Mouse (Mus musculus): ENCODE results near the gene Gnb1l. TPM values are rescaled to one million over a fixed set of nuclear protein-coding genes. Genes with fewer than 3 reads are reported as not detected.
"Not testable (repeated sequence)": the region's sequence is repeated elsewhere in the genome, so short reads cannot be mapped to it uniquely, and the experiment has no call there.

Gnb1l gene
- total and polyA plus RNA-seq, 2 experiments from 2014 or later, result 12.3 to 16.9 TPM

DNA sequence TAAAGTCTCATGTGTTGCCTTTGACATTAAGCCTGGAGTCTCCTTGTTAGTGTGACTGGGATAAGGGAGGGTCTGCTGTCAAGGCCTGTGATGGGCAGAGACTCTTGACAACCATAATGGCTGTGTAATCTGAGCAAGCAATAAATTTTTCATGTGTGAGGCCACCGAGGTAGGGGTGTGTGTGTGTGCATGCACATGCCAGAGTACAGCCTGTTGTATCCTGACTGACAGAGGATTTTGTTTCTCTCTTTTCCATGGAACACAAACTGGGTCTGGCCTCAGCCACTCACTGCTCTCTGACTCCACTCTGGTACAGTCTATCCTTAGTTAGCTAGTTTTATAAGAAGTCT lies 8.7 kb downstream of the Gnb1l start:
- WGBS, result 88% methylated on average over 1 of the region's 1 CpGs
- H3K4me2 ChIP-seq (ENCODE audit: low read depth), result no peak overlapping the region
- H3K27ac ChIP-seq (ENCODE audit: low read depth, low read length), result no peak overlapping the region
- no peak for TF ChIP-seq CTCF (IDR thresholded peaks at IDR 0.05; ENCODE audit: low read depth)
- no peaks in the 10 kb centered on the region for H3K9me3 ChIP-seq (ENCODE audit: low read length)
- DNase-seq (no peak), ATAC-seq (no peak)
- H3K36me3 ChIP-seq (ENCODE audit: insufficient read depth), result peaks cover 2% of the 10 kb centered on the region; the same call in 1 of the 2 replicates
- no peak overlapping the region for H3K4me3 ChIP-seq (ENCODE audit: low read depth, low read length)
- H3K27me3 ChIP-seq (ENCODE audit: insufficient read depth, low read length), result no peaks in the 10 kb centered on the region
- no peak overlapping the region for H3K9ac ChIP-seq
- H3K4me1 ChIP-seq (ENCODE audit: insufficient read depth), result no peaks in the 10 kb centered on the region

DNA sequence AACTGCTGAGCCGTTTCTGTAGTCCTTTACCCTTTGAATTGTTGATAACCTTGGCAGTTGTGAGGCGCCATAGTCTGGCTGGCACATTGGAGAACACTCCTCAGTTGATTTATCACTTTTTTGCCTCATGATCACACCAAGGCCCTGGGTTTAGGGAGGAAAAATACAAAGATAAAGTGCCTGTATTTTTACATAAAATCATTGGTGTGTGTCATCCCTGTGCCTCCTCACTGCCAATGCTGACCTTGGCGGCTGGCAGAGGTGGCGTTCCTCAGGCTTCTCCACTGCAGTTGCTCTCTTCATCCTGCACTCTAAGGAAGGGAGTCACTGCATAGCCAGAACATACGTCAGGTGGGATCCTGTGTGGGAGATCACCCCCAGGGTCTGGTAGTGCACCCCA lies 13.2 kb downstream of the Gnb1l start:
- Histone ChIP-seq H3K4me3 (ENCODE audit: low read depth, low read length) (no peak overlapping the region), H3K27ac (ENCODE audit: low read depth, low read length) (no peak overlapping the region), H3K36me3 (ENCODE audit: insufficient read depth) (no peaks in the 10 kb centered on the region), H3K4me2 (ENCODE audit: low read depth) (no peak overlapping the region), H3K4me1 (ENCODE audit: insufficient read depth) (no peaks in the 10 kb centered on the region), H3K27me3 (ENCODE audit: insufficient read depth, low read length) (no peaks in the 10 kb centered on the region), H3K9me3 (ENCODE audit: low read length) (no peaks in the 10 kb centered on the region), H3K9ac (no peak overlapping the region)
- ATAC-seq, result no peak
- DNase-seq, result no peak
- no peak for TF ChIP-seq CTCF (IDR thresholded peaks at IDR 0.05; ENCODE audit: low read depth)
- 82% methylated on average over 5 of the region's 5 CpGs for WGBS

DNA sequence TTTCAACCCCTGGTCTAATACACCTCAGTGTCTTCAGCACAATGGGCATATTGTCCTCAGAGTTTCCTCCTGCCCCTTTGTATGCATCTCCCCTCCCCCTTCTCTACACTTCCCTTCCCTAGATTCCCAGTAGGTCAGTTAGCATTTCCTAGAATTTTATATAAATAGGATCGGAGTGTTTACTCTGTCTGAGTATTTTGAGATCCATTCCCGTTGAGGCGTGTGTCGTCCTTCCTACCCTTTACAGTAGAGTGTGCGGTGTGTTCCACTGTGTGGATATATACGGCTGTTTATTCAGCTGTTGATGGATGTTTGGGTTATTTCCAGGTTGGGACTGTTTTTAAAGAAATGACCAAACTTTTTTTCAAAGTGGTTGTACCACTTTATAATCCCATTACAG lies 15.0 kb downstream of the Gnb1l start:
- no peak overlapping the region for H3K9ac ChIP-seq
- no peaks in the 10 kb centered on the region for H3K27me3 ChIP-seq (ENCODE audit: insufficient read depth, low read length)
- DNase-seq (no peak), ATAC-seq (no peak)
- TF ChIP-seq CTCF (IDR thresholded peaks at IDR 0.05; ENCODE audit: low read depth), result no peak
- H3K9me3 ChIP-seq (ENCODE audit: low read length), result no peaks in the 10 kb centered on the region
- no peak overlapping the region for H3K4me2 ChIP-seq (ENCODE audit: low read depth)
- no peaks in the 10 kb centered on the region for H3K4me1 ChIP-seq (ENCODE audit: insufficient read depth)
- H3K4me3 ChIP-seq (ENCODE audit: low read depth, low read length), result no peak overlapping the region
- WGBS, result 80% methylated on average over 6 of the region's 6 CpGs
- no peaks in the 10 kb centered on the region for H3K36me3 ChIP-seq (ENCODE audit: insufficient read depth)
- no peak overlapping the region for H3K27ac ChIP-seq (ENCODE audit: low read depth, low read length)

DNA sequence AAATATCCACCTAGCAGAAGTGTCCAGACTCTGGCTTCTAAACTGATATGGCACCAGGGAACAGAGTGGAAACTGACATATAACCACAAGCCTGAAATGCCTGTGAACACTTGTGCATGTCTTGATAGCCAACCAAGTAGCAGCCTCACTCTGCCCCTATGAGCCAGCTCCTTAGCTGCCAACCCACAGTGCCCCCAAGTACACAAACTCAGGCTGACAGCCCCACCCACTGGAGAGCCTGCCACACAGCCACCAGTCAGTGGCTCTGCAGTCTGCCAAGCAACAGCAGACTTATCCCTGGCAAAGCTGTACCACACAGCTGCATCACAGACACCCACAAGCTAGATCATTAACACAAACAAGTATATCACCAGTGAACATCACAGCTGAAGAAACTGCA lies 19.6 kb downstream of the Gnb1l start:
- Histone ChIP-seq H3K4me1 (ENCODE audit: insufficient read depth) (no peaks in the 10 kb centered on the region), H3K27me3 (ENCODE audit: insufficient read depth, low read length) (no peaks in the 10 kb centered on the region), H3K4me3 (ENCODE audit: low read depth, low read length) (no peak overlapping the region), H3K27ac (ENCODE audit: low read depth, low read length) (no peak overlapping the region), H3K9me3 (ENCODE audit: low read length) (no peaks in the 10 kb centered on the region), H3K36me3 (ENCODE audit: insufficient read depth) (no peaks in the 10 kb centered on the region), H3K4me2 (ENCODE audit: low read depth) (no peak overlapping the region), H3K9ac (no peak overlapping the region)
- peak; percentile 54 for TF ChIP-seq CTCF (IDR thresholded peaks at IDR 0.05; ENCODE audit: low read depth)
- DNase-seq (peak; percentile 18), ATAC-seq (peak; percentile 66)

DNA sequence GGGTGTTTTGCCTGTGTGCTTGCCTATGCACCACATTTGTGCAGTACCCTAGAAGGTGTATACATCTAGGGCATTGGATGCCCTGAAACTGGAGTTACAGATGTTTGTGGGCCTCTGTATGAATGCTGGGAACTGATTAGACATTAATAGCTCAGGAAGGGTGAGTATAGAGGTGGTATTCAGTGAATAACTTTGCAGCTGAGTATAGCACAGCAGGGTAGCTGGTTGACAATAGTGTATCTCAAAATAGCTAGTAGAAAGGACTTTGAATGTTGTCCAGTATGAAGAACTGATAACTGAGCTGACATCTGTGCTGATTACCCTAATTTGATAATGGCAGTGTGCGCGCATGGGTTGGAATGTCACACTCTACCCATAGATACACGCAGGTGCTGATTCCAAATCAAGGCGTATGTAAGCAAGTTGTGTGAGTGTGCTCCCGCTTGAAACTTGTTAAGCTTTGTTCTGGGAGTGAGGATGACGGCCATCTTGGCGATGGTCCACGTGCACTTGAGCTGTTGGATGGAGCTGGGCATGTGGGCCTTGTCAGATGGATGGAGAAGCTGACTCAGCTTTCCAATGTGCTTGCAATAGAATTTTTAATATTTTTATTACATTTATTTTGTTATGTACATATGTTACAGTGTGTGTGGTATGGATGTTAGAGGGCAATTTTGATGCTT lies 25.2 kb downstream of the Gnb1l start:
- Histone ChIP-seq H3K4me1 (ENCODE audit: insufficient read depth) (no peaks in the 10 kb centered on the region), H3K27me3 (ENCODE audit: insufficient read depth, low read length) (no peaks in the 10 kb centered on the region), H3K36me3 (ENCODE audit: insufficient read depth) (no peaks in the 10 kb centered on the region), H3K9ac (no peak overlapping the region), H3K9me3 (ENCODE audit: low read length) (no peaks in the 10 kb centered on the region), H3K4me2 (ENCODE audit: low read depth) (no peak overlapping the region), H3K4me3 (ENCODE audit: low read depth, low read length) (no peak overlapping the region), H3K27ac (ENCODE audit: low read depth, low read length) (no peak overlapping the region)
- no peak for TF ChIP-seq CTCF (IDR thresholded peaks at IDR 0.05; ENCODE audit: low read depth)
- ATAC-seq (no peak), DNase-seq (peak; percentile 3)
- 74% methylated on average over 8 of the region's 8 CpGs for WGBS

DNA sequence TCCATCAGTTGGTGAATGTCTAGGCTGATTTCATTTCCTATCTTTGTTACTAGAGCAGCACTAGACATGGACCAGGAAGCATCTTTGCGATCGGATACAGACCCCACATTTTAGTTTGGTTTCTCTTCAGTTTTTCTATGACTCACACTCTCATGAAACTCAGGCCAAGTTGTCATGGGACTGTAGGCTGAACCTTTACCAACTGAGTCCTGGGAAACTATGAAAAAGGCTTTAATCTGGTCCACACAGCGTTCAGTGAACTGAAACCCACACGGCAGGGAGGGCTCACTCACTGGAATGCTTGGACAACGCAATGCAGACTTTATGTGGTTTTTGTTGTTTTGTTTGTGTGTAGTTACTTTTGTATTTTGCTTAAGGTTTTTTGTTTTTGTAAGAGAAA lies 30.1 kb downstream of the Gnb1l start:
- TF ChIP-seq CTCF (IDR thresholded peaks at IDR 0.05; ENCODE audit: low read depth), result no peak
- Histone ChIP-seq H3K9me3 (ENCODE audit: low read length) (no peaks in the 10 kb centered on the region), H3K27ac (ENCODE audit: low read depth, low read length) (no peak overlapping the region), H3K4me3 (ENCODE audit: low read depth, low read length) (no peak overlapping the region), H3K36me3 (ENCODE audit: insufficient read depth) (no peaks in the 10 kb centered on the region), H3K27me3 (ENCODE audit: insufficient read depth, low read length) (no peaks in the 10 kb centered on the region), H3K4me1 (ENCODE audit: insufficient read depth) (no peaks in the 10 kb centered on the region), H3K9ac (no peak overlapping the region), H3K4me2 (ENCODE audit: low read depth) (no peak overlapping the region)
- 84% methylated on average over 5 of the region's 5 CpGs for WGBS
- DNase-seq, result no peak
- ATAC-seq, result no peak

DNA sequence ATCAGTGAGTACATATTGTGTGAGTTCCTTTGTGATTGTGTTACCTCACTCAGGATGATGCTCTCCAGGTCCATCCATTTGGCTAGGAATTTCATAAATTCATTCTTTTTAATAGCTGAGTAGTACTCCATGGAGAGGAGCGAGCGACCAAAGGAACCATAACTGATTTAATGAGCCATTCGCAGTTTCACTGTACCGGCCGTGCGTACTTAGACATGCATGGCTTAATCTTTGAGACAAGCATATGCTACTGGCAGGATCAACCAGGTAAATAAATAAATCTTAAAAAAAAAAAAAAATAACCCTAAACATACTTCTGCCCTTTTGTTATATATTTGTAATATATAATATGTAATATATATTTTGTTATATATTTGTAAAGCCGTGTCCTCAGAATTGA lies 34.5 kb downstream of the Gnb1l start:
- H3K9me3 ChIP-seq (ENCODE audit: low read length); H3K9ac ChIP-seq; H3K4me3 ChIP-seq (ENCODE audit: low read depth, low read length); H3K4me2 ChIP-seq (ENCODE audit: low read depth); H3K27me3 ChIP-seq (ENCODE audit: insufficient read depth, low read length); H3K27ac ChIP-seq (ENCODE audit: low read depth, low read length); DNase-seq; H3K36me3 ChIP-seq (ENCODE audit: insufficient read depth); H3K4me1 ChIP-seq (ENCODE audit: insufficient read depth): not testable (repeated sequence)
- WGBS, result 95% methylated on average over 7 of the region's 7 CpGs
- ATAC-seq, result peak; percentile 96

Measured in forebrain, postnatal 0 days (tissue).